ENCODE assay signal across 22 mouse cellular contexts in the genomic region with DNA sequence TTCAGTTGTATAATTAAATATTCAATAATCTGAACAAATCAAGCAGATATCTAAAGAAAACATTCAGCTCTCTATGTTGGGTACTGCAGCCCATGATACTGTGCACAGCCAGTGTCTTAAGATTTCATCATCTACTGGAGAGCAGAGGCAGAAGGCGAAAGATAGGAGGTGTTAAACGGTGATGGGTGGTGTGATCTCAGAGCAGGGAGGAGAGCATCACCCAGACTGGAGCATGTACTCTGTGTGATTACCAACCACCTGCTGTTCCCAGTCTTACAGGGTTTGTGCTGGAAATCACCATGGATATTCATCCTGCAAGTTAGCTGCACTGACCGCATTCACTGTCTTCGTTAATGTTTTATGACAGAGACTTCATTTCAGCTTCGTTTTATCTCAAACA.
DNase-seq lines count a peak whose midpoint lies in the region; TF ChIP-seq lines count a peak whose summit lies in the region.
"Had no signal": no experiment of that assay in that cellular context is flagged by ENCODE, and none has a peak within 500 bp of the region (broad histone marks: within the 10 kb centered on the region; RNA-seq: fewer than 3 reads in every experiment).

No protein-coding gene starts in this region.

- H3K4me3 ChIP-seq in left cerebral cortex, adult 2 months, result no peak overlapping the region
- H3K4me3 ChIP-seq: embryonic facial prominence, embryonic 13.5 days; hindbrain, embryonic 10.5 days; kidney, embryonic 15.5 days; limb, embryonic 13.5 days; lung, embryonic 15.5 days; midbrain, embryonic 12.5 days; myocyte; neural tube, embryonic 12.5 days had no signal

- no peak for TF ChIP-seq CTCF in left cerebral cortex, adult 2 months (IDR thresholded peaks at IDR 0.05)

- peak; percentile 3 to 36 for DNase-seq in frontal cortex, postnatal 36 days (ENCODE audit: low spot score in 2 of 2)
- DNase-seq in frontal cortex, postnatal 14 days (ENCODE audit: low spot score in 2 of 2), result no peak
- peak; percentile 4 to 9 for DNase-seq in left cerebral cortex, postnatal 14 days (ENCODE audit: low spot score in 2 of 2)
- DNase-seq in left cerebral cortex, adult 2 months (ENCODE audit: extremely low spot score in 1 of 2, low spot score in 2 of 2), result no peak
- peak; percentile 11 for DNase-seq in right cerebral cortex, postnatal 25 days
- no peak for DNase-seq in right cerebral cortex, postnatal 14 days
- no peak for DNase-seq in thymus, postnatal 36 days
- DNase-seq: adrenal gland, postnatal 25 days; cerebellum, adult 18-20 months; cerebellum, postnatal 10 days; gastrocnemius, postnatal 10 days; heart, postnatal 14 days; kidney, adult 18-20 months; kidney, postnatal 25 days had no signal

- intact Hi-C loops in left cerebral cortex, postnatal 14 days (cut with DNase I), result no loop called here
- intact Hi-C loops in left cerebral cortex, adult 2 months (cut with DNase I), result no loop called here

- H3K27ac ChIP-seq in left cerebral cortex, adult 2 months, result no peak overlapping the region
- H3K27ac ChIP-seq: embryonic facial prominence, embryonic 13.5 days; hindbrain, embryonic 10.5 days; kidney, embryonic 15.5 days; limb, embryonic 13.5 days; lung, embryonic 15.5 days; midbrain, embryonic 12.5 days; neural tube, embryonic 12.5 days had no signal

Comparison
In these comparisons a context has a peak if more than half of its experiments do, and no peak if none do; other contexts are left out.
1. DNase-seq: peak in frontal cortex, postnatal 36 days (2 of 2), left cerebral cortex, postnatal 14 days (2 of 2) and right cerebral cortex, postnatal 25 days (single experiment); none in frontal cortex, postnatal 14 days (0 of 2), left cerebral cortex, adult 2 months (0 of 2), right cerebral cortex, postnatal 14 days (single experiment) and thymus, postnatal 36 days (0 of 2).